ENCODE assay signal across 11 mouse cellular contexts in genomic region chr4:134263191-134263590, GRCm38 (mm10). TPM values are rescaled to one million over a fixed set of nuclear protein-coding genes. Genes with fewer than 3 reads are reported as not detected.
DNase-seq lines count a peak whose midpoint lies in the region; ATAC-seq lines count a peak whose summit lies in the region.
"Had no signal": no experiment of that assay in that cellular context is flagged by ENCODE, and none has a peak within 500 bp of the region (broad histone marks: within the 10 kb centered on the region; RNA-seq: fewer than 3 reads in every experiment).

No protein-coding gene starts in this region.

- H3K4me1 ChIP-seq in kidney, embryonic 16.5 days (ENCODE audit: insufficient read depth, low read length): no peaks in the 10 kb centered on the region
- H3K4me1 ChIP-seq in neural tube, embryonic 11.5 days (ENCODE audit: control insufficient read depth, insufficient read depth, low read length): no peaks in the 10 kb centered on the region
- no peaks in the 10 kb centered on the region for H3K4me1 ChIP-seq in hindbrain, embryonic 12.5 days
- H3K4me1 ChIP-seq: embryonic facial prominence, embryonic 12.5 days; neural tube, embryonic 13.5 days had no signal

- H3K27me3 ChIP-seq in kidney, embryonic 16.5 days (ENCODE audit: insufficient read depth, low read length): no peaks in the 10 kb centered on the region
- H3K27me3 ChIP-seq in neural tube, embryonic 11.5 days (ENCODE audit: control insufficient read depth, insufficient read depth, low read length): no peaks in the 10 kb centered on the region
- no peaks in the 10 kb centered on the region for H3K27me3 ChIP-seq in hindbrain, embryonic 12.5 days
- H3K27me3 ChIP-seq: embryonic facial prominence, embryonic 12.5 days; neural tube, embryonic 13.5 days had no signal

- no peak overlapping the region for H3K9ac ChIP-seq in kidney, embryonic 16.5 days (replicated peaks; ENCODE audit: low read length)
- no peak overlapping the region for H3K9ac ChIP-seq in neural tube, embryonic 11.5 days (ENCODE audit: low read length)
- H3K9ac ChIP-seq in hindbrain, embryonic 12.5 days: no peak overlapping the region
- H3K9ac ChIP-seq: embryonic facial prominence, embryonic 12.5 days; neural tube, embryonic 13.5 days had no signal

- no peak for ATAC-seq in kidney, embryonic 16.5 days (ENCODE audit: low FRiP score, low TSS enrichment)
- ATAC-seq in common myeloid progenitor, adult 5-6 weeks (replicated peaks; ENCODE audit: low read depth, poor library complexity, severe bottlenecking): 0 out of 2 replicates have a peak, but pooled peaks have one; percentile 60
- ATAC-seq in neural tube, embryonic 11.5 days (ENCODE audit: insufficient read depth, low FRiP score, low TSS enrichment): no peak
- no peak for ATAC-seq in hindbrain, embryonic 12.5 days (ENCODE audit: low FRiP score)

- no peak overlapping the region for H3K4me3 ChIP-seq in kidney, embryonic 16.5 days (ENCODE audit: low read length)
- H3K4me3 ChIP-seq in neural tube, embryonic 11.5 days (ENCODE audit: low read depth, low read length): no peak overlapping the region
- no peak overlapping the region for H3K4me3 ChIP-seq in hindbrain, embryonic 12.5 days
- H3K4me3 ChIP-seq: embryonic facial prominence, embryonic 12.5 days; neural tube, embryonic 13.5 days had no signal

- no peaks in the 10 kb centered on the region; the same call in 1 of the 2 replicates for H3K9me3 ChIP-seq in kidney, embryonic 16.5 days (ENCODE audit: low read length)
- no peaks in the 10 kb centered on the region for H3K9me3 ChIP-seq in neural tube, embryonic 11.5 days (ENCODE audit: control insufficient read depth, low read length)
- H3K9me3 ChIP-seq in hindbrain, embryonic 12.5 days (replicated peaks): no peaks in the 10 kb centered on the region
- H3K9me3 ChIP-seq: embryonic facial prominence, embryonic 12.5 days; neural tube, embryonic 13.5 days had no signal

- no peak overlapping the region for H3K27ac ChIP-seq in kidney, embryonic 16.5 days (ENCODE audit: low read length)
- no peak overlapping the region for H3K27ac ChIP-seq in neural tube, embryonic 11.5 days (ENCODE audit: low read depth, low read length)
- no peak overlapping the region for H3K27ac ChIP-seq in hindbrain, embryonic 12.5 days
- H3K27ac ChIP-seq: embryonic facial prominence, embryonic 12.5 days; neural tube, embryonic 13.5 days had no signal

- DNase-seq in kidney, adult 11 months: peak; percentile 61
- peak; percentile 44 for DNase-seq in A20 (ENCODE audit: low read depth, low spot score)
- DNase-seq in ES-CJ7 (ENCODE audit: low read depth, low spot score): peak; percentile 88
- DNase-seq in kidney, postnatal 14 days: peak; percentile 70
- DNase-seq in neural tube, embryonic 11.5 days (ENCODE audit: low spot score): peak; percentile 57

- H3K36me3 ChIP-seq in kidney, embryonic 16.5 days (ENCODE audit: insufficient read depth, low read length): no peaks in the 10 kb centered on the region
- no peaks in the 10 kb centered on the region for H3K36me3 ChIP-seq in neural tube, embryonic 11.5 days (ENCODE audit: control insufficient read depth, insufficient read depth, low read length)
- H3K36me3 ChIP-seq in hindbrain, embryonic 12.5 days: no peaks in the 10 kb centered on the region
- H3K36me3 ChIP-seq: embryonic facial prominence, embryonic 12.5 days; neural tube, embryonic 13.5 days had no signal

- 33% methylated on average over 6 of the region's 6 CpGs for WGBS in kidney, embryonic 16.5 days
- WGBS in neural tube, embryonic 11.5 days: 33% methylated on average over 6 of the region's 6 CpGs
- 42% methylated on average over 6 of the region's 6 CpGs for WGBS in hindbrain, embryonic 12.5 days

- no peak overlapping the region for H3K4me2 ChIP-seq in kidney, embryonic 16.5 days (replicated peaks; ENCODE audit: low read depth, low read length)
- no peak overlapping the region for H3K4me2 ChIP-seq in neural tube, embryonic 11.5 days (ENCODE audit: low read depth)
- no peak overlapping the region for H3K4me2 ChIP-seq in hindbrain, embryonic 12.5 days (replicated peaks)
- H3K4me2 ChIP-seq: embryonic facial prominence, embryonic 12.5 days; neural tube, embryonic 13.5 days had no signal

RNA-seq across cellular contexts. Expression of gene Grrp1, which starts 9.3 kb away (rescaled TPM):
- 12.2 and 12.8 TPM in 2 replicates for polyA plus RNA-seq in kidney, embryonic 16.5 days (2015; fragmentation: Nextera tagmentation; extraction: Ambion mirVana)
- not detected in 2 replicates for total RNA-seq in common myeloid progenitor, adult 5-6 weeks (2017)
- polyA plus RNA-seq in neural tube, embryonic 11.5 days (2014; fragmentation: Nextera tagmentation; extraction: Ambion mirVana): 11.1 and 11.8 TPM in 2 replicates
- 8.5 and 8.9 TPM in 2 replicates for polyA plus RNA-seq in hindbrain, embryonic 12.5 days (2016; fragmentation: Nextera tagmentation; extraction: Ambion mirVana)

RNA-seq across cellular contexts. Expression of gene Gm30191, which starts 16.5 kb away (rescaled TPM):
- not detected in 2 replicates for polyA plus RNA-seq in kidney, embryonic 16.5 days (2015; fragmentation: Nextera tagmentation; extraction: Ambion mirVana)
- not detected in 2 replicates for total RNA-seq in common myeloid progenitor, adult 5-6 weeks (2017)
- not detected in 2 replicates for polyA plus RNA-seq in neural tube, embryonic 11.5 days (2014; fragmentation: Nextera tagmentation; extraction: Ambion mirVana)
- polyA plus RNA-seq in hindbrain, embryonic 12.5 days (2016; fragmentation: Nextera tagmentation; extraction: Ambion mirVana): 0.35 and 0.39 TPM in 2 replicates
- polyA plus RNA-seq: embryonic facial prominence, embryonic 12.5 days; large intestine, adult 2 months; neural tube, embryonic 13.5 days had no signal

RNA-seq across cellular contexts. Expression of gene Zfp593, which starts 17.8 kb away (rescaled TPM):
- polyA plus RNA-seq in kidney, embryonic 16.5 days (2015; fragmentation: Nextera tagmentation; extraction: Ambion mirVana): 15.0 and 15.8 TPM in 2 replicates
- 8.6 and 13.1 TPM in 2 replicates for total RNA-seq in common myeloid progenitor, adult 5-6 weeks (2017)
- polyA plus RNA-seq in neural tube, embryonic 11.5 days (2014; fragmentation: Nextera tagmentation; extraction: Ambion mirVana): 18.6 and 19.2 TPM in 2 replicates
- 18.3 TPM in 2 replicates for polyA plus RNA-seq in hindbrain, embryonic 12.5 days (2016; fragmentation: Nextera tagmentation; extraction: Ambion mirVana)

RNA-seq across cellular contexts. Expression of gene E130218I03Rik, which starts 19.7 kb away (rescaled TPM):
- polyA plus RNA-seq in kidney, embryonic 16.5 days (2015; fragmentation: Nextera tagmentation; extraction: Ambion mirVana): 0.62 and 0.67 TPM in 2 replicates
- total RNA-seq in common myeloid progenitor, adult 5-6 weeks (2017): 1.8 TPM in 1 of 2 replicates, not detected in the other
- 0.28 TPM in 1 of 2 replicates, not detected in the other for polyA plus RNA-seq in neural tube, embryonic 11.5 days (2014; fragmentation: Nextera tagmentation; extraction: Ambion mirVana)
- polyA plus RNA-seq in hindbrain, embryonic 12.5 days (2016; fragmentation: Nextera tagmentation; extraction: Ambion mirVana): 0.31 and 0.66 TPM in 2 replicates
- polyA plus RNA-seq: large intestine, adult 2 months had no signal

RNA-seq across cellular contexts. Expression of gene Pdik1l, which starts 24.5 kb away (rescaled TPM):
- 19.2 and 20.2 TPM in 2 replicates for polyA plus RNA-seq in kidney, embryonic 16.5 days (2015; fragmentation: Nextera tagmentation; extraction: Ambion mirVana)
- total RNA-seq in common myeloid progenitor, adult 5-6 weeks (2017): 27.9 and 36.1 TPM in 2 replicates
- 21.6 and 23.1 TPM in 2 replicates for polyA plus RNA-seq in neural tube, embryonic 11.5 days (2014; fragmentation: Nextera tagmentation; extraction: Ambion mirVana)
- 30.8 and 32.5 TPM in 2 replicates for polyA plus RNA-seq in hindbrain, embryonic 12.5 days (2016; fragmentation: Nextera tagmentation; extraction: Ambion mirVana)
